Mouse (Mus musculus): ENCODE measurements around the gene Sppl2b. TPM values are rescaled to one million over a fixed set of nuclear protein-coding genes. Genes with fewer than 3 reads are reported as not detected.
A peak's percentile ranks its signal among the peaks of the same experiment; 100 is the strongest.

The Sppl2b gene
- polyA plus RNA-seq, 1 experiment from 2014 or later, result 42.8 TPM

GRCm38 (mm10) chr10:80896581-80897485, 41.8 kb downstream of the Sppl2b start:
- Histone ChIP-seq H3K4me3 (0 out of 2 replicates have a peak overlapping the region, but pooled peaks have one; percentile 12), H3K27ac (replicated peaks) (no peak overlapping the region), H3K27me3 (ENCODE audit: low read depth, poor library complexity, severe bottlenecking) (no peaks in the 10 kb centered on the region), H3K4me1 (peaks cover 36% of the 10 kb centered on the region), H3K36me3 (peaks cover 31% of the 10 kb centered on the region), H3K9me3 (replicated peaks) (peaks cover 10% of the 10 kb centered on the region; the same call in 1 of the 2 replicates)
- WGBS, result 75% methylated on average over 24 of the region's 24 CpGs
- no peak for DNase-seq (ENCODE audit: low spot score)

GRCm38 (mm10) chr10:80897861-80898510, 42.9 kb downstream of the Sppl2b start:
- Histone ChIP-seq H3K27ac (replicated peaks) (no peak overlapping the region), H3K36me3 (peaks cover 43% of the 10 kb centered on the region), H3K4me1 (peaks cover 36% of the 10 kb centered on the region), H3K9me3 (replicated peaks) (no peaks in the 10 kb centered on the region; the same call in 1 of the 2 replicates), H3K4me3 (peak overlapping the region; percentile 22; the same call in 1 of the 2 replicates), H3K27me3 (ENCODE audit: low read depth, poor library complexity, severe bottlenecking) (no peaks in the 10 kb centered on the region)
- WGBS, result 31% methylated on average over 41 of the region's 41 CpGs
- DNase-seq (ENCODE audit: low spot score), result no peak

GRCm38 (mm10) chr10:80899074-80899473, 44.0 kb downstream of the Sppl2b start:
- no peaks in the 10 kb centered on the region for H3K27me3 ChIP-seq (ENCODE audit: low read depth, poor library complexity, severe bottlenecking)
- H3K4me1 ChIP-seq, result peaks cover 36% of the 10 kb centered on the region
- no peaks in the 10 kb centered on the region for H3K9me3 ChIP-seq (replicated peaks)
- WGBS, result 88% methylated on average over 8 of the region's 8 CpGs
- H3K4me3 ChIP-seq, result peak overlapping the region; percentile 95
- H3K36me3 ChIP-seq, result peaks cover 54% of the 10 kb centered on the region
- DNase-seq (ENCODE audit: low spot score), result no peak
- no peak overlapping the region for H3K27ac ChIP-seq (replicated peaks)

- Histone ChIP-seq H3K4me3 (peak overlapping the region; percentile 95), H3K27me3 (ENCODE audit: low read depth, poor library complexity, severe bottlenecking) (no peaks in the 10 kb centered on the region), H3K36me3 (peaks cover 61% of the 10 kb centered on the region), H3K27ac (replicated peaks) (peak overlapping the region; percentile 92), H3K4me1 (peaks cover 36% of the 10 kb centered on the region), H3K9me3 (replicated peaks) (no peaks in the 10 kb centered on the region)
- DNase-seq (ENCODE audit: low spot score), result no peak
- 18% methylated on average over 25 of the region's 25 CpGs for WGBS
Measured at GRCm38 (mm10) chr10:80899591-80900317, 44.7 kb downstream of the Sppl2b start.

GRCm38 (mm10) chr10:80900318-80901247, 45.5 kb downstream of the Sppl2b start, which contains the start of gene Timm13:
TSS of gene Timm13 (minus strand) at chr10:80900969.
- Histone ChIP-seq H3K4me3 (peak within 1 kb of the TSS; percentile 95), H3K9me3 (replicated peaks) (no peaks in the 10 kb centered on the region), H3K36me3 (peaks cover 69% of the 10 kb centered on the region), H3K4me1 (peaks cover 36% of the 10 kb centered on the region), H3K27me3 (ENCODE audit: low read depth, poor library complexity, severe bottlenecking) (no peaks in the 10 kb centered on the region), H3K27ac (replicated peaks) (peak within 1 kb of the TSS; percentile 92)
- WGBS, result under 1% methylated on average over 72 of the region's 72 CpGs
- DNase-seq (ENCODE audit: low spot score), result peak; percentile 99

- H3K9me3 ChIP-seq (replicated peaks), result no peaks in the 10 kb centered on the region
- H3K27ac ChIP-seq (replicated peaks), result peak overlapping the region; percentile 70
- H3K27me3 ChIP-seq (ENCODE audit: low read depth, poor library complexity, severe bottlenecking), result no peaks in the 10 kb centered on the region
- H3K36me3 ChIP-seq, result peaks cover 80% of the 10 kb centered on the region
- DNase-seq (ENCODE audit: low spot score), result no peak
- H3K4me1 ChIP-seq, result peaks cover 36% of the 10 kb centered on the region
- peak overlapping the region; percentile 95; the same call in 1 of the 2 replicates for H3K4me3 ChIP-seq
- WGBS, result 85% methylated on average over 19 of the region's 19 CpGs
Measured at GRCm38 (mm10) chr10:80901409-80902272, 46.6 kb downstream of the Sppl2b start.

GRCm38 (mm10) chr10:80902273-80902940, 47.3 kb downstream of the Sppl2b start:
- H3K9me3 ChIP-seq (replicated peaks), result no peaks in the 10 kb centered on the region
- H3K4me3 ChIP-seq, result no peak overlapping the region
- no peak overlapping the region for H3K27ac ChIP-seq (replicated peaks)
- WGBS, result 94% methylated on average over 9 of the region's 9 CpGs
- H3K4me1 ChIP-seq, result peaks cover 32% of the 10 kb centered on the region
- no peaks in the 10 kb centered on the region for H3K27me3 ChIP-seq (ENCODE audit: low read depth, poor library complexity, severe bottlenecking)
- DNase-seq (ENCODE audit: low spot score), result no peak
- peaks cover 85% of the 10 kb centered on the region for H3K36me3 ChIP-seq

- WGBS, result 92% methylated on average over 10 of the region's 10 CpGs
- H3K4me1 ChIP-seq, result peaks cover 24% of the 10 kb centered on the region
- no peaks in the 10 kb centered on the region for H3K27me3 ChIP-seq (ENCODE audit: low read depth, poor library complexity, severe bottlenecking)
- no peaks in the 10 kb centered on the region for H3K9me3 ChIP-seq (replicated peaks)
- 0 out of 2 replicates have a peak overlapping the region, but pooled peaks have one; percentile 18 for H3K4me3 ChIP-seq
- H3K27ac ChIP-seq (replicated peaks), result no peak overlapping the region
- peaks cover 85% of the 10 kb centered on the region for H3K36me3 ChIP-seq
- DNase-seq (ENCODE audit: low spot score), result no peak
Measured at GRCm38 (mm10) chr10:80903282-80903681, 48.2 kb downstream of the Sppl2b start.

GRCm38 (mm10) chr10:80904004-80904693, 49.1 kb downstream of the Sppl2b start:
- Histone ChIP-seq H3K9me3 (replicated peaks) (no peaks in the 10 kb centered on the region), H3K27ac (replicated peaks) (no peak overlapping the region), H3K27me3 (ENCODE audit: low read depth, poor library complexity, severe bottlenecking) (no peaks in the 10 kb centered on the region), H3K36me3 (peaks cover 85% of the 10 kb centered on the region), H3K4me3 (no peak overlapping the region), H3K4me1 (peaks cover 16% of the 10 kb centered on the region)
- no peak for DNase-seq (ENCODE audit: low spot score)
- WGBS, result 90% methylated on average over 28 of the region's 28 CpGs

GRCm38 (mm10) chr10:80904709-80905108, 49.6 kb downstream of the Sppl2b start:
- peaks cover 85% of the 10 kb centered on the region for H3K36me3 ChIP-seq
- WGBS, result 96% methylated on average over 11 of the region's 11 CpGs

More at GRCm38 (mm10) chr10:80904709-80905108, 49.6 kb downstream of the Sppl2b start:
- DNase-seq (ENCODE audit: low spot score), result no peak
- H3K4me1 ChIP-seq, result peaks cover 10% of the 10 kb centered on the region
- H3K4me3 ChIP-seq, result no peak overlapping the region
- no peak overlapping the region for H3K27ac ChIP-seq (replicated peaks)
- H3K9me3 ChIP-seq (replicated peaks), result no peaks in the 10 kb centered on the region
- no peaks in the 10 kb centered on the region for H3K27me3 ChIP-seq (ENCODE audit: low read depth, poor library complexity, severe bottlenecking)
